Mouse (Mus musculus) thymus, adult 2 months (tissue): ENCODE data around the gene Tead3.

ENCODE experiments used
- CTCF ChIP-seq: fragments of 200-500 bp; IDR thresholded peaks from 2 replicates; pipeline ENCODE4 v1.5.1; 2012; ENCODE audit warnings: mild to moderate bottlenecking, control low read depth, low read length, moderate library complexity, borderline replicate concordance; ENCODE audit not compliant: control insufficient read depth, poor library complexity, insufficient read depth; ENCODE audit errors: extremely low read depth
- POLR2A ChIP-seq: fragments of 200-500 bp; IDR thresholded peaks from 2 replicates; pipeline ENCODE4 v1.6.1; 2012; ENCODE audit warnings: mild to moderate bottlenecking, low read length, control low read depth, moderate library complexity; ENCODE audit not compliant: control insufficient read depth, poor library complexity, insufficient read depth; ENCODE audit errors: extremely low read depth

DNA sequence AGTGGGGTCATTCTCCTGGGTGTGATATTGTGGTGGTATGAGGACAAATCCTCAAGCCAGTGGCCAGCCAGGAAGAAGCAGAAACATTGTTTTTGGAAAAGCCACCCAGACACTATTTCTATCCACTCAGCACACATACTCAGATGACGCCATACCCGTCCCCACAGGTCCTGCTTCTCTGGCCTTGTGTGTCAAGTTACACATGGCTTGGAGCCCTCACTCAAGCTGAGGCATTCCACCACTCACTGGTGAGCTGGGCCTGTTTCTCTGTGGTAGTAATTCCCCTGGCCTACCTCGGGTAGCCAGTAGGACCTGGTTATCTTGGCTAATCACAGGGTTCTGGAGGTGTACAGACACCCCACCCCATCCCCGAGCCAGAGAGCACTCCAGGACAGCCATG, 56.9 kb downstream of the Tead3 start:
- TF ChIP-seq POLR2A (no peak), CTCF (no peak)
